ENCODE assay signal across 26 mouse cellular contexts in genomic region chr6:67184662-67185061, GRCm38 (mm10). TPM values are rescaled to one million over a fixed set of nuclear protein-coding genes. Genes with fewer than 3 reads are reported as not detected.
DNase-seq lines count a peak whose midpoint lies in the region; ATAC-seq and TF ChIP-seq lines count a peak whose summit lies in the region.
"Had no signal": no experiment of that assay in that cellular context is flagged by ENCODE, and none has a peak within 500 bp of the region (broad histone marks: within the 10 kb centered on the region; RNA-seq: fewer than 3 reads in every experiment).

No protein-coding gene starts in this region.

- TF ChIP-seq CTCF in liver, embryonic 14.5 days (IDR thresholded peaks at IDR 0.05; ENCODE audit: low read depth) = no peak

- peaks cover 47% of the 10 kb centered on the region for H3K4me1 ChIP-seq in erythroblast, embryonic 14.5 days (ENCODE audit: control insufficient read depth)
- peaks cover 21 to 40% of the 10 kb centered on the region in 2 experiments for H3K4me1 ChIP-seq in liver, embryonic 14.5 days (replicated peaks; ENCODE audit: control insufficient read depth in 2 of 2, insufficient read depth in 2 of 2, low read length in 1 of 2)
- H3K4me1 ChIP-seq: embryonic facial prominence, embryonic 13.5 days; forebrain, embryonic 13.5 days; hindbrain, embryonic 12.5 days; midbrain, embryonic 12.5 days had no signal

- peak overlapping the region; percentile 68 for H3K9ac ChIP-seq in liver, embryonic 14.5 days (replicated peaks)
- H3K9ac ChIP-seq: embryonic facial prominence, embryonic 13.5 days; forebrain, embryonic 13.5 days; hindbrain, embryonic 12.5 days; lung, embryonic 14.5 days; midbrain, embryonic 12.5 days had no signal

- intact Hi-C loops in left cerebral cortex, postnatal 25 days (cut with DNase I) = no loop called here
- intact Hi-C loops in left cerebral cortex, postnatal 14 days (cut with DNase I) = no loop called here

- no peak for TF ChIP-seq EP300 in liver, embryonic 14.5 days (IDR thresholded peaks at IDR 0.05; ENCODE audit: low read depth)

- H3K27ac ChIP-seq in liver, embryonic 14.5 days = no peak overlapping the region; the same call in 1 of the 2 replicates
- H3K27ac ChIP-seq: embryonic facial prominence, embryonic 13.5 days; forebrain, embryonic 13.5 days; hindbrain, embryonic 12.5 days; hindbrain, postnatal 0 days; layer of hippocampus, adult 2 months; left cerebral cortex, adult 2 months; midbrain, embryonic 12.5 days had no signal

- DNase-seq in 416B (ENCODE audit: low read depth) = peak; percentile 61
- DNase-seq in T-cell, adult 2 months (ENCODE audit: low spot score) = peak; percentile 39
- DNase-seq in liver, embryonic 14.5 days (ENCODE audit: low read depth in 3 of 3, low spot score in 3 of 3) = no peak
- DNase-seq in left cerebral cortex, postnatal 25 days (ENCODE audit: low spot score in 2 of 2) = no peak
- DNase-seq in urinary bladder, postnatal 10 days (ENCODE audit: low spot score) = no peak
- no peak for DNase-seq in left cerebral cortex, postnatal 14 days (ENCODE audit: low spot score in 2 of 2)
- DNase-seq: adrenal gland, postnatal 10 days; cerebellum, adult 9-11 months; gastrocnemius, postnatal 14 days; heart, adult 11 months; heart, postnatal 36 days; kidney, adult 11 months; kidney, postnatal 25 days; left cerebral cortex, postnatal 4 days; lung, embryonic 14.5 days; thymus, adult 2 months had no signal

- WGBS in liver, embryonic 14.5 days (ENCODE audit: insufficient replicate concordance) = 28% methylated on average over 2 of the region's 2 CpGs

- H3K27me3 ChIP-seq in erythroblast, embryonic 14.5 days (ENCODE audit: control insufficient read depth) = no peaks in the 10 kb centered on the region
- no peaks in the 10 kb centered on the region for H3K27me3 ChIP-seq in liver, embryonic 14.5 days (ENCODE audit: control insufficient read depth, insufficient read depth, low read length)
- H3K27me3 ChIP-seq: embryonic facial prominence, embryonic 13.5 days; forebrain, embryonic 13.5 days; hindbrain, embryonic 12.5 days; midbrain, embryonic 12.5 days had no signal

- H3K4me3 ChIP-seq in erythroblast, embryonic 14.5 days (replicated peaks) = peak overlapping the region; percentile 53
- peak overlapping the region in 1 of 2 experiments; percentile 50; a peak in 2 of 4 replicates for H3K4me3 ChIP-seq in liver, embryonic 14.5 days (ENCODE audit: insufficient read depth in 1 of 2, low read depth in 2 of 2, low read length in 2 of 2)
- H3K4me3 ChIP-seq: embryonic facial prominence, embryonic 13.5 days; forebrain, embryonic 13.5 days; hindbrain, embryonic 12.5 days; layer of hippocampus, adult 2 months; left cerebral cortex, adult 2 months; midbrain, embryonic 12.5 days had no signal

- no peaks in the 10 kb centered on the region for H3K9me3 ChIP-seq in erythroblast, embryonic 14.5 days (ENCODE audit: control insufficient read depth, low read length)
- no peaks in the 10 kb centered on the region for H3K9me3 ChIP-seq in liver, embryonic 14.5 days (ENCODE audit: control insufficient read depth, low read length)
- H3K9me3 ChIP-seq: embryonic facial prominence, embryonic 13.5 days; forebrain, embryonic 13.5 days; hindbrain, embryonic 12.5 days; midbrain, embryonic 12.5 days had no signal

- H3K4me2 ChIP-seq in liver, embryonic 14.5 days (ENCODE audit: low read depth) = peak overlapping the region; percentile 62
- H3K4me2 ChIP-seq: embryonic facial prominence, embryonic 13.5 days; forebrain, embryonic 13.5 days; heart, embryonic 11.5 days; hindbrain, embryonic 12.5 days; lung, embryonic 14.5 days; midbrain, embryonic 12.5 days had no signal

- no peak for ATAC-seq in erythroblast, adult 5-6 weeks (replicated peaks; ENCODE audit: low FRiP score, poor library complexity, severe bottlenecking)
- ATAC-seq in liver, embryonic 14.5 days (ENCODE audit: insufficient read depth) = no peak
- ATAC-seq: forebrain, embryonic 13.5 days; hindbrain, postnatal 0 days had no signal

- H3K36me3 ChIP-seq in erythroblast, embryonic 14.5 days (ENCODE audit: control insufficient read depth) = no peaks in the 10 kb centered on the region
- H3K36me3 ChIP-seq in liver, embryonic 14.5 days (replicated peaks; ENCODE audit: control insufficient read depth, insufficient read depth, low read depth) = no peaks in the 10 kb centered on the region
- H3K36me3 ChIP-seq: embryonic facial prominence, embryonic 13.5 days; hindbrain, embryonic 12.5 days; midbrain, embryonic 12.5 days had no signal

RNA-seq across cellular contexts. Expression of gene Serbp1, which starts 53.3 kb away (rescaled TPM):
- polyA plus RNA-seq in erythroblast, embryonic 14.5 days (2012) = 147 and 191 TPM in 2 replicates
- total RNA-seq in erythroblast, adult 5-6 weeks (2015; ENCODE audit: low replicate concordance) = 288 and 330 TPM in 2 replicates
- total RNA-seq in erythroblast, adult 5-6 weeks (2017; ENCODE audit: low replicate concordance) = 416 and 434 TPM in 2 replicates
- 125 and 336 TPM in 2 replicates for polyA plus RNA-seq in liver, embryonic 14.5 days (2012; rRNA removed)
- polyA plus RNA-seq in liver, embryonic 14.5 days (2014; fragmentation: Nextera tagmentation; extraction: Ambion mirVana) = 339 and 380 TPM in 2 replicates
- total RNA-seq in left cerebral cortex, postnatal 25 days (2021) = 100 to 1,000 TPM; 189 to 207 TPM
- 100 to 1,000 TPM; 209 to 215 TPM for total RNA-seq in left cerebral cortex, postnatal 14 days (2021)

Comparison
In these comparisons a context has a peak if more than half of its experiments do, and no peak if none do; other contexts are left out.
1. DNase-seq: peak in 416B (single experiment) and T-cell, adult 2 months (single experiment); none in liver, embryonic 14.5 days (0 of 3), left cerebral cortex, postnatal 25 days (0 of 2), urinary bladder, postnatal 10 days (single experiment) and left cerebral cortex, postnatal 14 days (0 of 2).